Mouse (Mus musculus) lung, adult 18-20 months (tissue): ENCODE measurements around the gene Rps6kc1.

Experiments used
- DNase-seq, 2 experiments: peaks; one replicate each; pipeline ENCODE4 v3.0.0; 2022; ENCODE audit warnings: mixed read lengths in 2 of 2

Gene Rps6kc1

DNA sequence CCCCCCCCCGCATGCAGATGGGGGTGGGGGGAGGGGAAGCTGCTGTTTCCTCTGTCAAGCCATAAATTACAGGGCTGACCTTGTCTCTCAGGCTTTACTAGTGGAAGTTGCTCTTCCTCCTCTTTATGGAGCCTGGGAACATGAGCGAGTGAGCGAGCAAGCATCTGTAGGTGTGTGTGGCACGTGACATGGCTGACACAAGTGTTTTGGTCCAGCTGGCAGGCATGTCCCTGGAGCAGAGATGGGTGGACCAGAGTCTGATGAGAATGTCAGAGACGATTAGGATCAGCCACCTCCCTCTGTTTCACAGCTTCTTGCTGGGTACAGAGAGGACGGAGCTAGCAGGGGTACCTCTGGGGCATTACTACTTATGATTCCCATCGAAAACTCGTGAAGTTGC lies 153.7 kb downstream of the Rps6kc1 start:
- DNase-seq, result no peak

DNA sequence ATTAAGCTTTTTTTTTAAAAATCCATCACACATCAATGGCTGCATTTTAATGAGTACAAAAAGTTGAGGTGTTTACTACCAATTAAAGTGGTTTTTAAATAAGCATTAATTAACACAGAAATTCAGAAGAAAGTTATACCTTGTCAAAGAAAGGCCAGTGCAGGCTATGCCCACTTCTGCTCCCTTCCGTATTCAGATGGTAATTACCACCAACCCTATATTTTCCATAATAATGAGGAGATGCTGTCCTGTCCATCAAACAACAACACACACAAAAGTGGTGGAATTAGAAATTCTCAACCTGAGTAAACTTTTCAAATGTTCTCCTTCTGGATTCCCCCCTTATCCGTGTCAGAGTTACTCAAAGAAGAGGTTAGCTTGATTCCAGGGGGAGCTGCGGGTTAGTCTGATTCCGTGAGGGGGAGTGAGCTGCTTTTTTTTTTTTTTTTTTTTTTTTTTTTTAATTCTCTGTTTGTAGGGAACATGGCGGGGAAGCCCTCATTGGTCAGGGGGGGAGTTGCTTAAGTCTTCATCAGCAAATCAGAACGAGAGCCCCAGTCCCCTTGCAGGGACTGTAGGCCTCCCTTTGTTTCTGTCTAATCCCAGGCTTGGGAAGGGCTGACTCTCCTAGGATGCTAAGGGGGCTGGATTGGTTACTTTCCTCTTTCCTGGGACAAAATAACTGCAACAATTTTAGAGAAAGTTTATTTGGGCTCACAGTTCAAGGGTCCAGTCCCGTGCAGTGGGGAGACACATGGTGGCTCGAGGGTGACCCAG lies 159.6 kb downstream of the Rps6kc1 start:
- no peak for DNase-seq

- no peak for DNase-seq
Observed at GRCm38 (mm10) chr1:190748937-190749336, 162.6 kb downstream of the Rps6kc1 start.

DNA sequence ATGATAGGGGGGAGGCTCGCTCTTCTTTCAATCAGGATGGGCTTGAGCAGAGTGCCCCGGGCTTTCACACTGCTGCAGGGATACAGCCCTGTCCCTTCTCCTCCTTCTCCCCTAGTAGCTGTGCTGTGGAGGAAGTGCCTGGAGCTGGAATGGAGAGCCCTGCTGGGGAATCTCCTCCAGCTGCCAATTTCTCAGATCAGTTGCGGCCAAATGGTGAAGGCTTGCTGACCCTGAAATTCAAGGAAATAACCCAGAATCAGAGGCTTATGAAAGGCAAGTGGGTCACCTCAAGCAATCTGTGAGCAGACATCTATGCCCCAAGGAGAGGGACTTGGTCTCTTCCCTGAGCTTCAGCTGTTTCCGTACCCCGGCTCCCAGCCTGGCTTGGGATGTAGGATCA lies 170.1 kb downstream of the Rps6kc1 start:
- no peak for DNase-seq

DNA sequence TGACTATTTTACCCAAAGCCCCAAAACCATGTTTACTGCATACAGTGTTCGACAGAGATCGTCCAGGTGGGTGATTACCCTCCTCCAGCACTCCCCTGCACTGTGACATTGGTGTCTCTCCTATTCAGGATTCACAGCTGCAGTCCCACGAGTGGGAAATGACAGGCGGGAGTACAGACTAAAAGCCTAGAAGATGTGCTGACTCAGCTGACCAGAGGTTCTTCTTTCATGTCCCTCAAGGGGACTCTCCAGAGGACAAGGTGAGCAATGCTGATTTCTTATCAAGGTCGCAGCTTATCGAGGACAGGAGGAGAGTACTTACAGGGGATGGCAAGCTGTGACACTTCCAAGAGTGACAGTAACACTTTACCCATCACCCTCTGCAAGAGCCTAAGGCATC lies 178.8 kb downstream of the Rps6kc1 start:
- no peak for DNase-seq

DNA sequence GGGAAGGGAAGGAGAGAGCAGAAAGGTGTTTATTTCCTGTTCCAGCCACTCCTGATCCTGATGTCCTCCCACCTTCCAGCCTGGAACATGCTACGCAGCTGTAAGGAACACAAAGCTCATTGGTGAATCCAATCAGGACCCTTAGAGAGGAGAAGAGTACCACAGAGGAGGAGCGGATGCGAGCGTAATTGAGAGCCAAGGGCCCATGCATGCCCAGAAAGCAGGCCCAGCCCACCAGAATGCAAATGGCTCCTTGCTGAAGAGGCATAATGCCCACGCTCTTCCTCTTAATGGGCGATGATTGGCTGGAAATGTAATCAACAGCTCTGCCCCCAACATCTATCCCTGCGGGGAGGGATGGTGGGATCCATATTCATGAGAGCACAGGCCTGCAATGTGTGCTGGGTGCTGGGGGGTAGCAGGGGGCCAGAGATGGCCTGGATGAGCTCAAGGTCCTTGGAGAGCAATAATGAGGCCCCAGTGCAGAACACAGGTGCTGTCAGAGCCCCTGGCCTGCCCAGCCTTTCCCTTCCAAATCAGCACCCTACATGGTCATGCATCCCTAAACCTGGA lies 182.0 kb downstream of the Rps6kc1 start:
- no peak for DNase-seq

GRCm38 (mm10) chr1:190728111-190728651 lies 183.4 kb downstream of the Rps6kc1 start:
- no peak for DNase-seq

GRCm38 (mm10) chr1:190727385-190727784 lies 184.2 kb downstream of the Rps6kc1 start:
- no peak for DNase-seq

DNA sequence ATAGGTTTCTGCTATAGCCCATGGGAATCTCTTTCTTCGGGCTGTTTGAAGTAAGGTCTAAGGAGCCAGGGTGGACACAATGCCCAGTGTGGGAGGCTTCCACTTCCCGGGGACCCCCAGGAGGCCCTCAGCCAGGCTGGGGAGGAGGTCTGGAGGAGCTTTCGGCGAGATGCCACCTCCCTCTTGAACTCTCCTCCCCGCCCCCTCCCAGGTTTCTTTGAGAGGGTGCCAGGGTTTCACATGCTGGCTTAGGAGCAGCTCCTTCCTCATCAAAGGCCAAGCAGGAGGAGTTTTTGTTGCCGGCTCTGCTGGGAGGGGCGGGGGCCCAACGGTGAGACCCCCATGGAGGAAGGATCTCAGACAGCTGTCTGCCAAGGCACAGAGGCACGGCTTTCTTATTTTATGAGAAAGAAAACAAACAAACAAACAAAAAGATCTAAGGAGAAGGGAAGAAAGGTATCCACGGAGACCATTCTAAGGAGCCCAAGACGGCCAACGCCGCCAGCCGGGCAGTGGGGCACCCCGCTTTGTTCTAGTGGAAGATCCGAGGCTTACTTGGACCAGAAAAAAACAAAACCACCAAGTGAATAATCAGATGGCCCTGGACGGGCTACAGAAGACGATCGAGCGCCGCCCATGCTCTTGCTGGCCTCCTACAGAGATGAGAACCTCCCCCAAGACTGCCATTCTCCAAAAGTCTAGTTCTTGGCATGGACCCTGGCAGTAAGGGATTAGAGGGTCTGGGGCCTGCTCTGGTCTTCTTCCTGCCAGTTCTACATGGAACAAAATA lies 186.8 kb downstream of the Rps6kc1 start:
- no peak for DNase-seq

DNA sequence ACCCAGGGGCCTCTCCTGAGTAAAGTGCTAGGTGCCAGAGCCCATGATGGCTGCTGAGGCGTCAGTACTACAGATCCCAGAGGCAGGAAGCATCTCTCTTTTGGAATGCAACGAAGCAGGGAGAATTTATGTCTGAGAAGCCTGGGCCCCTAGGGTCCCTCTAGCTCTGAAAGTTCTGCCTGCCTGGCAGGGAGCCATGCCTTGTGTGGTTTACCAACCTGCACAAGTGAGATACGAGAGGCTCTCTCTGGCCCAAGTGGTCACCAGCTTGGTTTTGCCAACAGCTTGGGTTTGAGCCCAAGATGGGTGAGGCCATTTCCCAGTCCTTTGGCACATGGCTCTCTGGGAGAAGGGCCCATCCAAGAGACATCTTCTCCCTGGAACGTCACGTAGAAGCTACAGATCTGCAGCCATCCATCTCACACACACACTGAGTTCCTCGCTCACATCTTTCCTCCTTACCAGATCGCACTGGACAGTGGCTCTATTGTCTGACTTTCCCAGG lies 187.6 kb downstream of the Rps6kc1 start:
- no peak for DNase-seq

GRCm38 (mm10) chr1:190713848-190714247 lies 197.7 kb downstream of the Rps6kc1 start:
- no peak for DNase-seq

DNA sequence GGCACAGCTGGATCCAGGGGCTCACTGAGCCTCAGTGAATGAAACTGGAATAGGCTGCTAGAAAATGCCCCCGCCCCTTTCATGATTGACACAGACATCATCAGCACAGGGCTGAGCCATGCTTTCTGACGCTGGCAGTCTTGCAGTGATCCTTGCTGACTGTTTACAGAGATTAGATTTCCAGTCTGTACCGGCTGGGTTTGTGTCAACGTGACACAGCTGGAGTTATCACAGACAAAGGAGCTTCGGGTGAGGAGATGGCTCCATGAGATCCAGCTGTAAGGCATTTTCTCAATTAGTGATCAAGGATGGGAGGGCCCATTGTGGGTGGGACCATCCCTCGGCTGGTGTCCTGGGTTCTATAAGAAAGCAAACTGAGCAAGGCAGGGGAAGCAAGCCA lies 214.0 kb downstream of the Rps6kc1 start:
- no peak for DNase-seq

DNA sequence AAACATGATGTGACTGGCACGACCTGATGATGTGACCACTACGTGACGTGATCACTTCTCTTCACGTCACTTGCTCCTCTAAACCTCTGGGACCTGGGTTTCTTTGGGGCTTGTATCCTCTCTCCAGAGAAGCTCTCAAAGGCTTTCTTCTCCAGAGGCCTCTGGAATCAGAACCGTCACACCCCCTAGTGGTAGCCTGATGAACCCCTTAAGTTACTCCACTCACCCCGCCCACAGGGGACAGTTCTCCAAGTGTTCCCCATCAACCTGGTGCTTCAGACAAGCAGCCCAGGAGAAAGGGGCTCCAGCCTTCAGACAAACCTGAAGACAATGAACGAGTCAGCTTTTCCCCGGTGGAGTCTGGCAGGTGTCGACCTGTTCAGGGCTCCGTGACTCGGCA lies 216.0 kb downstream of the Rps6kc1 start:
- peak in 1 of 2 experiments; percentile 6 for DNase-seq

DNA sequence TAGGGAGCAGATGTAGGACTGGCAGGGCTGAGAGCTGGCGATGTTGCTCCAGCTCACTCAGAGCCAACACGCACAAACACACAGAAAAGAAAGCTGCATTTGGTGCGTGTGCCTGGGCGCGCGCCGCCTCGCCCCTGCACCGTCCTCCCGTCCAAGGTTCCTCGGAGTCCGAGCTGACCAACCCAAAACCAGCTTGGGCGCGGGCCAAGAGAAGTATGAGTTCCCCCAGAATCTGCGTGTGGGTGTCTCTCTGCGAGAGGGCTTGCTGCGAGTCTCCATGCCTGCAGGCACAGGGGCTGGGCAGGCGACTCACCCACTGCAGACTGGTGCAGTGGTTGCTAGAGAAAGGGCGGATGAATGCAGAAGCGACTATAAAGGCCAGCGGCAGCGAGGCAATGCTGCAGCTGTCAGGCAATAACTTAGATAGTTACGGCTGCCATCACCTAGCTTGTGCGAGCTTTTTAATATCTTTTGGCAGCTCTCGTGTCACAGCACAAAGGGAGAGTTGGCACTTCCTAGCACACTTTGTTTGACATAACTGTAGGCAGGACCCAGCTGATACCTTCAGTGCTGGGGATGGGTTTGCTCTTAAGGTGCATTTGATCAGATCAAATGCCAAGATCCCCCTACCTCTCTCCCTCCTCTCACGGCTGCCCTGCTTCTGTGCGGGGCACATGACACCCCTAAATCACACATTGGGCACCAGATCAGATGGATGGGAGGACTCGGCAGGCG lies 220.9 kb downstream of the Rps6kc1 start:
- DNase-seq, result no peak

GRCm38 (mm10) chr1:190683060-190683459 lies 228.5 kb downstream of the Rps6kc1 start:
- DNase-seq, result no peak

DNA sequence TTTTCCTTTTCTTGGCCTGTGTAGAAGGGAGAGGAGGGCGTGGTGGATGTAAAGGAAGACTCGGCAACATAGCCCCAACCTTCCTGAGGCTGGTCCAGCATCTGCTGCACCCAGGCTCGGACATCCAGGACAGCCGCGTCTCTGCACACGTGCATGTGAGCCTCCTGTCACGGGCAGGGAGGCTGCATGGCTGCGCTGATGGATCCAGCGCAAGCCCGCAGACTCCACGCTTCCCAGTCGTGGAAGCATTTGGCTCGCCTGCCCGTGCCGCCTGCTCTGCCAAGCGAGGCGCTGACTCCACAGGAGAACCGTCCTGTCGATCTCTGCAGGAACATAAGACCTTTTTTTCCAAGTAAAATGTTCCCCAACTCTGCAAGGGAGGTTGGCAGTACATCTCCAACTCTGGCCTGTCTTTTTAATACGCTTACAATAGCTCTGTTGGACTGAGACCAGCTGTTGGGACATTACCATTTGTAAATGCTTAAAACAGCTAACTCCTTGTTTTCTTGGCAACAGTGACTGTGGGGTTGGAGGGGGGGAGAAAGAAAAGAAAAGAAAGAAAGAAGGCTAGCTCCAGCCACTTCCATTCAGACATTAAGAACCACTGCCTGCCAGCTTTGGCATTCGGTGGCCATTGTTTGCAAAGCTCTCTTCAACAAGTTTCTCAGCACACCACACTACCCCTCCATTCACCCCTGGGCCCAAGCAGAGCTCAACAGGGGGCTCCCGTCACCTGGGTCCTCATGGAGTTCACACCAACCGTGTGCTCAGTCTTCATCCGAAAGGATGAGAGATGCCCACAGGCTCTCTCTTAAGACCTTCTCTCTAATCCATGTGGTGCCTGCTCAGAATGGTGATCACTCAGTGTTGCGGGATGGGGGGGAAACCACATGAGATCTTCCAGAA lies 229.3 kb downstream of the Rps6kc1 start:
- DNase-seq, result peak in 1 of 2 experiments; percentile 5

DNA sequence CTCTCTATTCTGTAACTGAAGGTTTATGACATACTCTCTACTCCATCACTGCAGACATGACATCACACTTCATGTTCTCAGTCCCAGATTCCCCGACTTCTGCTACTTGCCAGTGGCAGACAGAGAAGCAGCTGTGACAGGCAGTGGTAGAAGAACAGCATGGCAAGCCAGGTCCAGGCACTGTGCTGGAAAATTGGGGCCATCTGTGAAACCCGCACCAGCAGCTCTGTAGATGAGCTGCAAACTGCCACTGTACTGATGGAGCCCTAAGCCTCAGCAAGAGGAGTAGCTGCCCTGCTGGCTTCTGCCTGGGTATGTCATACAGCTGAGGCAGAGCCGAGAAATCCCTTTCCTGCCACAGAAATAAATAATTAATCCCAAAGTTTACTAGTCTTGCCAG lies 236.1 kb downstream of the Rps6kc1 start:
- DNase-seq, result no peak

- no peak for DNase-seq
Observed at GRCm38 (mm10) chr1:190669099-190669498, 242.5 kb downstream of the Rps6kc1 start.

GRCm38 (mm10) chr1:190667821-190668220 lies 243.7 kb downstream of the Rps6kc1 start:
- no peak for DNase-seq

DNA sequence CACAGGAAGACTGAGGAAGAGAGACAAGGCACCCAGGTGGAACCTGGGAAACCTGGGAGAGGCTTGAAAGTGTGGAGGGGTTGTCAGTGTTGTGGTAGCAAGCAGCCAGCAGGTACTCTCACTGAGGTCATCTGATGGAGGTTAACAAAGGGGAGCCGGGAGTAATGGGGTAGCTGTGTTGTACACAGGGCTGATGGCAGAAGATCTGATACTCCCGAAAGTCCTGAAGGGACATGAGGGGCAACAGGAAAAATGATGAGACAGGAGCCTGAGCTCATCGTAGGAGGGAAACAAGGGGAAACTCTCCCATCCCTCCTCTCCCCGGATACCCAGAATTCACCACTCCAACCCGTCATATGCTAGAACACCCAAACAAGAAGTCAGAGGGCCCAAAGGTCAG lies 244.2 kb downstream of the Rps6kc1 start:
- no peak for DNase-seq

- DNase-seq, result no peak
Observed at GRCm38 (mm10) chr1:190665490-190665875, 246.1 kb downstream of the Rps6kc1 start.
